Mouse (Mus musculus): Measurements from ENCODE around the gene Acer1. TPM values are rescaled to one million over a fixed set of nuclear protein-coding genes. Genes with fewer than 3 reads are reported as not detected.

Acer1 gene
- total RNA-seq (2021) = 0.38 and 0.70 TPM in 2 replicates
- long read RNA-seq = 0 reads

DNA sequence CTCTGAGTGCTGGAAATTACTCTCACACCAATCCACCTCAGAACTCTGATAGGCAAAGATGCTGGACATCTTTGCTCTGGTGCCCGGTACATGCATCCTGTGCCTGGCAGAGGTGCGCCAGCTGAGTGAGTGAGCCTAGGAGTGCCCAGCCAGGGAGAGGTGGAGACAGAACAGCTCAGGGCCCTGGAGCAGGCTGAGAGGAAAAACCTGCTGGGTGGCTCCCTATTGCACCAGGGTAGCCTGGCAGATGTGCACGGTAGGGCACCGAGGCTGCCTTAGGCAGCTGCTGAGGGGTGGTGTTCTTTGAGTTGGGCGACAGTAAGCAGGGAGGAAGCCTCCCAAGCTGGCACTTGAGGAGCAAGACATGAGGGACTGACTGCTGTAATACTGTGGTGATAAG lies at the start of gene Acer1:
Gene Acer1, minus strand, starts transcription at position 114 of the 400 bp plus-strand sequence.
- DNase-seq = no peak

DNA sequence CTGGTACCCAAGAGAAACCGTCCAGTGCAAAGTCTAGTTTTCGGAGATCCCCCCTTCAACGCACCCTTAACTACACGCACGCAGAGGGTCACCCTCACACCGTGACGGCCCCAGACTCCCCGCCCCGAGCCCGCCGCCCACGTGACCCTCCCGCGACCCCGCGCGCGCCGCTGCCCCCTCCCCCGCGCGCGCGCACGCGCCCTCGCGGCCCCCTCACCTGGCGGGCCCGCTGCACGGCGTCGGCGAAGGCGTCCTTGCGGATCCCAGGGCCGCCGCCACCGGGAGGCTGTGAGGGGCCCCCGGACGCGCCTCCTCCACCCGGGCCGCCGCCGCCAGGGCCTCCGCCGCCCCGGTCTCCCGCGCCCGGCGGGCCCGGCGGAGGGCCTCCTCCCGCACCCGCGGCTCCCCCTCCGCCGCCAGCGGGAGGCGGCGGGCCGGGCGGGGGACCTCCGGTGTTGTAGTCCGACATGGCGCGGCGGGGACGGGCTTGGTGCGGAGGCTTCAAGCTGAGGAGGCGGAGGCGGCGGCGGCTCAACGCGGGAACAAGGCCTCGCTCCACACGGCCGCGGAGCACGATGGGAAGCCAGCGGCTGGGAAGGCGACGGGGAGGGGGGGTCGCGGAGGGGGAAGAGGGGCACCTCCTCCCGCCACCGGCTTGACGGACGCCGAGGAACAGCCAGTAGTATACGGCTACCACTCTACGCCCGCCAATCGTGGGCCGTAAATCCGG lies 49.2 kb upstream of the Acer1 start, which contains the start of gene Khsrp:
Gene Khsrp, minus strand, starts transcription at position 592 of the 730 bp plus-strand sequence.
- peak; percentile 46 for DNase-seq

DNA sequence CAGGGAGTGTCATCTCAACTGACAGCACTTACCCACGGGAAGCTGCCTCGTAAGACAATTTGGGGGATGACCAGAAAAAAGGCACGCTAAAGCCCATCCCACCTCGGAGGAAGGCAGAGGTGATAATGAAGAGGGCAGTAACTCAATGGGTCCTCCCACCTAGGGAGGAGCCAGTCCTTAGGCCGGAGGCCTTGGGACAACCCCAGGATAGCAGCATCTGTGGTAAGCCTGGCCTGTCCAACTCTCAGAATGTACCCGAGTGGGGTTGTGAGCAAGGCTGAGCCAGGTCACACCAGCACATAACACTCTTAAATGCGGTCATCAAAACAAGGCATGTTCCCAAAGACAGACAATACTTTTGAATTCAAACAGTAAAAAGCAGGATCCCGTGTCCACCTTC lies 47.8 kb upstream of the Acer1 start:
- no peak for DNase-seq

DNA sequence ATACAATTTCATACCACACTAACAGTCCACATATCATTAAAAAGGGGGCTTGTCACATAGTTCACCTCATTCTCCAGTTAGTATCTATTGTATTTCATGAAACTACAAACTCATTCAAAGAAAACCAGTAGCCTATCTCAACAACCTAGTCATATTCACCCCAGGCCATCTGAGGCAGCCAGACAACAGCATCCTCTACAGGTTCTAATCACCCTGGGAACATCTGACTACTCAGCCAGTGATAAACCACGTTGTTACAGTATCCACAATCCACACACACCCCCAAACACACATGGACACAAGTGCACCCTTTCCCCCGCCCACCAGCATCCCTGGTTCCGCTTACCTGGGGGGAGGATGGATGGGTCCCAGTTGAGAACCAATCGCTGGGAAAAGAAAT lies 45.5 kb upstream of the Acer1 start:
- no peak for DNase-seq

DNA sequence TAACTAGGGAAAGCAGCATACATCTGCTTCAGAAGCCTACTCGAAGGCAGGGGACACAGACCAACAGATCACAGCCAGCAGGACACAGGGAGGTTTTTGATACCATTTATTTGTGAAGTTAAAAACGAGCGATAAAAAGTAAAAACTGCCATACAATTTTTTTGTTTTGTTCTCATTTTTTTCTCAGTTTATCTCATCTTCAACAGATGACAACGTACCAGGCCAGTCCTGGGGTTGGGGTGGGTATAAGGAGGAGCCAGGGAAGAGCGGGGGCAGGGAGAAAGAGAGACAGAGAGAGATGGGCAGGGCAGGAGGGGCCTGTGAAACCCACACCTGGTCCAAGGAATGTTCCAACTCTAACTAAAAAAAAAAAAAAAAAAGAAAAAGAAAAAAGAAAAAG lies 39.0 kb upstream of the Acer1 start:
- DNase-seq = no peak

DNA sequence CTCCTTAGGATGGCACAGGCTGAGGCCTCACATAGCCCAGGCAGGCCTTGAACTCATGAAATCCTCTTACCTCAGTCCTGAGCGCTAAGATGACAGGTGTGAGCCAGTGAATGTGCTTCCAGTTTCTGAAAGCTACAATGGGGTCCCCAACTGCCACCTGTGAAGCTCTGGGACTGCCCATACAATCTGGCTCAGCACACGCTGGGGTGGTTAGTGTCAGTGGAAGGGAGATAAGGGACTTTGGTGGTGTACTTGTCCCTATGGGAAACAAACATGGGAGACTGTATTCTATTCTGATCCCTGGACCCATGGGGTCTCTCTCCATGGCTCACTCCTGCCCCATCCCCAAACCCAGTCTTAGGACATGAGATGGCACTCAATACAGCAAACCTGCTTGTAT lies 37.8 kb upstream of the Acer1 start:
- DNase-seq = no peak

DNA sequence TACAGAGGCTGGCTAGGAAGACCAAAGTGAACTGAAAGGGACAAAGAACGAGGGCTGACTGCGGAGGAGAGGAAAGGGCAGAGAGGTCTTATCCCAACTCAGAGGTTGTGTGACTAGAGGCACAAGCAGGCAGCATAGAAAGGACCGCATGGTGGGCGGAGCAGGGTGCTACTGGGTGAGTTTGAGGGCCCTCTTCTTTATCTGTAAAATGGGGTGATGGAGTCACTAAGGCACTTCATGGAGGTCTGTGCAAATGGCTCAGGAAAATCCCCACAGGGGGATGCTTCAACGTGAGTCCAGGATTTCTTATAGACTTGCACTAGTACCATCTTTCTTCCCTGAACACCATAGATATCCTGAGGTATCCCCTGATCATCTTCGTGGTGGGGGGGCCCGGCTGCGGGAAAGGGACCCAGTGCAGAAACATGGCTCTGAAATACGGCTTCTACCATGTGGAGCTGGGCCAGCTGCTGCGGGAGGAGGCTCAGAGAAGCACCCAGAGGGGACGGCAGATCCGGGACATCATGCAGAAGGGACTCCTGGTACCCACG lies 30.4 kb upstream of the Acer1 start:
- no peak for DNase-seq

DNA sequence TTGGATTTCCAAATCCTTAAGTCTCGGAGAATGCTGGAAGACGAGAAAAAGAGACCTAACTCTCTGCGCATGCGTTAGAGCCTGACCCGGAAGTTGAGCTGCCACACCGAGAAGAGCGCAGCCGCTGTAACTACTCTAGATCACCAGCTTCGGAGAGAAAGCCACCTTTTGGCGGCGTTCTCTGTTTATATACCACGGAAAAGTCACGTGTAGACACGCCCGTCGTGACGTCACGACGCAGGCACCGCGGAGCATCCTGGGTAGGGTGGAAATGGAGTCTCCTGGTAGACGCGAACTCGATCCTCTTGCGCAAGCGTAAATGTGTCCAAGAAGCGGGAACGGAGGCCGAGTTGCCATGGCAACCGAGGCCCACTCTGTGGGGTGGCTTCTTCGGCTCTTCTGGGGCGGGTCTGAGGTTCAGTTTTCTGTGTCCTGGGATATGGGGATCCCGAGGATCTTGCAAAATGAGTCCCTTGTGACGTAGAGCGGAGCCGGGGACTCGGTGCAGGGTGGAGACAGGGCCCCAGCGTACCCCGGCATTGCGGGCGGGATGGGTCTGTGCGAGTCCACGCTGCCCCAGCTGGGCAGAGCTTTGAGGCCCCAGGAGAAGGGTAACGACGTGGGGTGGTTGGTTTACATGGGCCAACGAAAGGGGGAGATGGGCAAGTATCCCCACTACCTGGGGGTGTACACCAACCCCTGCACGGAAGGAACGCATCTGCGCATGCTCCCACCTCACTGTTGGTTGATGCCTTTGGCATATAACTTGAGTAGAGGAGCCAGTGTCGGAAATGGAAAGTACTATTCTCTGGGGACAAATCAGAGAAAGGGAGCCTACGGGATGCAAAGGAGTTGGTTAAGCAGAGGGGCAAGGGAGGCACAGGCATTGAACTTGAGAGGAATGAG lies 29.6 kb upstream of the Acer1 start, which contains the start of the genes Gtf2f1 and Gm17949:
Gene Gtf2f1, minus strand, starts transcription at position 53 of the 906 bp plus-strand sequence.
Gene Gm17949, plus strand, starts transcription at position 234 of the 906 bp plus-strand sequence.
- DNase-seq = peak; percentile 89

DNA sequence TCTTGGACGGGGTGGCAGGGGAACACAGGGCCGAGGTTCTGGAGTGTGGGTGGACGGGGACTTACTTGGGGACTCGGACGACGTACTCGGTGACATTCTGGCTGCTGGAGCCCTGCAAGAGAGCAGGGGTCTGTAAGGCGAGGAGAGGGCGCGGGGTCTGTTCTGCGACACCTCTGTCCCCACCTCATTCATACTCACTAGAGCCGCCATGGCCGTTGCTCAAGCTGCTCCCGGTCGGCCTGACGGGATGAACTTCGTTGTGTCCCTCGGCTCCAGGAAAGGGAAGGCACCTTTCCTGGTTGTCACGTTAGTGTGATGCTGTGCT lies 28.9 kb upstream of the Acer1 start:
- no peak for DNase-seq

DNA sequence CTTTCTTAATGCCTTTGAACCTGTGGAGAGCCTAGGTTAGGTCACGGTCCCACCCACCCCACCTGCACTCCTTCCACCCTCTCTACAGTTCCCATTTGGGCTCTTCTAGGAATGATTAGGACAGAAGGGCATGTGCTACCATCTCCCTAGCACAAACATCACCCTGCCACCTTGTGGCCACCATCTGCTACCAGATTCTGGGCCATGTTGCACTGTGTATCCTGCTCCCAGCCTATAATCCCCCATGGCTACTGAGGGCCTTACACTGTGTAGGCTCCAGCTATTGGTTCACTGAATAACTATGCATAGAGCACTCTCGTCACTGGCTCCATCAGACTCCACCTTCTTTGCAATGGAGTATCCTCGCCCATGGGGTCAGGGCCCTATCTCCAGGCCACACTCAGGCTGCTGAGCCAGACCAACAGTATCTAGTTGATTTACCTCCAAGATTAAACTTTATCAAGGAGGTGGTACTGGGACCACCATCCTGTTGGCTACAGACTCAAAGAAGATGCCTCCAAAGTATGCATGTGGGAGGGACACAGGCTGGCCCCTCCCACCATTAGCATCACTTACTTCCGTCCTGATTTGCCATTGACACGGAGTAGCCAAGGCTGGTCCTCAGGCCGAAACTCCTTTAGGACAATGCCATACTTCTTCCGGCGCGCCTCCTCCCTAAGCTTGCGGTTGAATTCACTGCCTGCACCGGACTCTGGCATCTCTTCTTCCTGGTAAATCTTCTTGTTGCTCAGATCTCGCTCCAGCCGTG lies 25.4 kb upstream of the Acer1 start:
- DNase-seq = no peak

DNA sequence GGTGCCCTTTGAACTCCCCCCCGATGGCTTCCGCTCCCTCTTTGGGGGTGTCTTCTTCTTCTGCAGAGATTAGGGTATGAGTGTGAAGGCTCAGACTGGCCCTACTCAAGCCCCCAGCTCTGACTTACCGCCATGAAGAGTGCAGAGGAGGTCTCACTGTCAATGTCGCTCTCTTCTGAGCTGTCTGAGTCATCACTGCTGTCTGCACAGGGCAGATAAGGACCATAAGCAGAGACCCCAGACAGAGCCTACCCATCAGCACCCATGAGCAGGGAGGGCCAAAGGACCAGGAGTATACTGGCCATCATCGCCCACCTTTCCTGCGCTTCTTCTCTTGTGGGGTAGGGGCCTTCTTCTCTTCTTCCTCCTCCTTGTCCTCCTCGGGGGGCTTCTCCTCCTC lies 22.1 kb upstream of the Acer1 start:
- no peak for DNase-seq

DNA sequence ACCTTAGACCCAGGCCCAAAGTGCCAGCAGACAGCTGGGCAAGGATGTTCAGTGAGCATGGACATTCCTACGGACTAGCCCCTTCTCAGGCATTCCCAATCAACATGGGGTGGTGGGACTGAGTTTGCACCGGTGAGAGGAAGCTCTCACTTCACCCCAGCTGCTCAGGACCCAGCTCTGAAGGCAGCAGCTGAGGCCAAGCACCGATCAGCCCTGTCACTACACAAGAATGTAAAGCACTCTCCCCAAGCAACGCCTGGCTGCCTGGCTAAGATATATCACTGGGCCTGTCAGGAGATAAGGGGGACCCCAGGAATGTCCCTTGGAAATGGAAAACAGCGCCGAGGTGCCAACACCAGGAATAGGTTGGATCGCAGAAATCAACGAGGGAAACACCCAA lies 19.3 kb upstream of the Acer1 start:
- no peak for DNase-seq

DNA sequence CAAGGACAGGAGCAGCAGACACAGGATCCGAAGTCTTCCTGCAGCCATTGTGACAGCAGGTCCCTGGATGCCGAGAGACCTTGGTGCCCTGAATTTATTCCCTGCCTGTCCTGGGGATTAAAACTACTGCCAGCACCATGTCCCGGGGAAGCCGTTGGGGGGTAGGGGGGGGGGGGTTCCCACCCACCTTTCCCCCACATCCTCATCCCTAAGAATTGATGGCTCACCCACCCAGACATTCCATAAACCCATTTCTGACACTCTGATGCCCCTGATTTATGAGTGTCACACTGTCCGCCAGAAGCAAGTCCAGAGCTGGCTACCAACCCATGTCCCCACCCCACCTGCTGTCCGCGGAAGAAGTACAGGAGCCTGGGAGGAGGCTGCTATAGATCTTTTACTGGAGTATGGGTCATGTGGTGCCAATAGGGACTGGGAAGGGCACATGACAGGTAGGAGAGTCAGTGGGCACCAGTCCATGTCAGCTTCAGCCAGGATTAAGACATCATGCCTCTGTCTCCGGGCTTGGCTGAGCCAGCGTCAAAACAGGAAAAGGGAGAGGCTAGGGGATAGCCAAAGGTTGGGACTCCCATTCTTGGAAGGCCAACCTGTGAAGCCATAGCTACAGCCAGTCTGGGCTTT lies 18.2 kb upstream of the Acer1 start, which contains the start of gene Pspn:
Gene Pspn, minus strand, starts transcription at position 51 of the 642 bp plus-strand sequence.
- DNase-seq = no peak

DNA sequence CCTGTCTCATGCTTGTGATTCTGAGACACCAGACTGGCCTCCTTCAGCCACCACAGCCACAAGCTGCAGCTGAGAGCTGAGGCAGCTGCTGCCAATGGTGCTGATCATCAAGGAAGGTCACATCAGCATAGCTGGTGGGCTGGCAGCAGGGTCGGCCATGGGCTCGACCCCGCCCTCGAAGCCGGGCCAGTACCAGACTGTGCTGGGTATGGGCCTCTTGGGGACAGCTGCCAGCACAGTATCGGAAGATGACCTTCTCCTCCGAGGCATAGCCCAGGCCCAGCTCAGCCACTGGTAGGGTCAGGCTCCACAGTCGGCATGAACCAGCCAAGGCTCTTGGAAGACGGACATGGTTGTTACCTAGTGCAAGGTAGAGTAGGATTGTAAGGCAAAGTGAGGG lies 17.5 kb upstream of the Acer1 start:
- DNase-seq = peak; percentile 42

DNA sequence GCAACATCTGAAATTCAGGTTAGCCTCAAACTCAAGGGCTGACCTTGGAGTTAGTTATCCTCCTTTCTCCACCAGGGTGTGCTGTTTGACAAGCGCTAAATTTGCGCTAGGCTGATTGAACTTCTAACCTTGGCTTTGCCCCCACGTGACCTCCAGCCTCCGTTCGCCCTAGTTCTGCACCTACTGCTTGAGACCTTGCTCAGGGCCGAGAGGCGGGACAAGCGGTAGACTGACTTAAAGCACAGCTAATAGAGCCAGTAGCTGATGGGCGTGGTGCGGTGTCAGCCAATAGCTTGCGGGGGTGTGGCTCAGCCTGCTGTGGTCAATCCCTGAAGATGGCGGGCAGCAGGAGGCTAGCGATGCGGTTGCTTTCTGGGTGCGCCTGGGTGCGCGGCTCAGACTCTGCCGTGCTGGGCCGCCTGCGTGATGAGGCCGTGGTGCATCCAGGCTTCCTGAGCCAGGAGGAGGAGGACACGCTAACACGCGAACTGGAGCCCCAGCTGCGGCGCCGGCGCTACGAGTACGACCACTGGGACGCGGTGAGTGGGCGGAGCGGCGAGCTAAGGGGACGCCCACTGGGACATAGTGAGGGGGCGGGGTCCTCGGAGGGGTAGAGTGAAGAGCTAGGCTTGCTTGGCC lies 15.2 kb upstream of the Acer1 start, which contains the start of gene Alkbh7:
Gene Alkbh7, plus strand, starts transcription at position 311 of the 639 bp plus-strand sequence.
- peak; percentile 93 for DNase-seq

DNA sequence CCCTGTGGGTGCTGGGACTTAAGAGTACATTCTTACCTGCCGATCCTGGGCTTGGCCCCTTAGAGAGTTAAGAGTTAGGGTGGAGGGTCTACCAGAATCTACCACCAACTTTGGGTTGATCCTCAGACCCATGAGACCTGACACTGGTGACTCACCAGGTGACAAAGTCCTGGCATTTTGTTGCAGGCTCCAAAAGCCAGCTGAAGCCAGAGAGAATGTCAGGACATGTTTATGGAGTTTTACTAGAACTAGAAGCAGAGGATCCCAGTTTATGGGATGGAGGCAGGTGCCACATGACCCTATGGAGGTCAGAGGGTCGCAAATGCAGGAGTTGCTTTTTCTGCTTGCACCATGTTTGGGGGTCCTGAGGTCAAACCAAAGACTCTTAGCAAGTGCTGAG lies 14.6 kb upstream of the Acer1 start:
- DNase-seq = no peak

DNA sequence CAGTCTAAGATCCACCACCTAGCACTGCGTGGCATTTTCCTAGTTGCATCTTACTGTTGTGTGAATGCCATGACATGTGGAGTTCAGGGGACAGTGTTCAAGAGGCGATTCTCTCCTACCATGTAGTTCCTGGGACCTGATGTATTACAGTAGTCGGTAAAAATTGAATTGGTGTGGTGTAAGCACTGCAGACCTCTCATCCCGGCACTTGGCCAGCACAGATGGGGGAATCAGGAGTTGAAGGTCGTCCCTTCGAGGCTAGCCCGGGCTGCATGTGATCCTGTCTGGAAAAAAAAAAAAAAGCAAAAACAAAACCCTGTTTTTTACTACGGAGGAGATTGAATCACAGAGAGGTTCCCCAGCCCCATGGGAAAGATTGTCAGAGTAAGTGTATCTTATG lies 13.1 kb upstream of the Acer1 start:
- peak; percentile 53 for DNase-seq

DNA sequence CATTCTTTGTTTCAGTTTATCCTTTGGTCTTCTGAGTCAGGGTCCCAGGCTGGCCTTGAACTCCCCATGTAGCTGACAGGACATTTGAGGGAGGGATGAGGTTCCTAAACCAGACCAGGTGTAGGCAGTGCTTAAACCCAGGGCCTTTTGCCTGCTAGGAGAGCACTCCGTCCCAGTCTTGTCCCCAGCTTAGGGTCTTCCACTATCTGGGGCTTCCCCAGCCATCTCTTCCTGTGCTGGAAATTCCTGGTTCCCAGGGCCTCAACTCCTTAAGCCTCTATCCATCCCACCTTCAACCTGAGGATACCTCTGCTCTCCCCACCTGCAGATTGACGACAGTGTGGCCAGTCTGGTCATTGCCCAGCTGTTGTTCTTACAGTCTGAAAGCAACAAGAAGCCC lies 9.0 kb upstream of the Acer1 start:
- DNase-seq = no peak

DNA sequence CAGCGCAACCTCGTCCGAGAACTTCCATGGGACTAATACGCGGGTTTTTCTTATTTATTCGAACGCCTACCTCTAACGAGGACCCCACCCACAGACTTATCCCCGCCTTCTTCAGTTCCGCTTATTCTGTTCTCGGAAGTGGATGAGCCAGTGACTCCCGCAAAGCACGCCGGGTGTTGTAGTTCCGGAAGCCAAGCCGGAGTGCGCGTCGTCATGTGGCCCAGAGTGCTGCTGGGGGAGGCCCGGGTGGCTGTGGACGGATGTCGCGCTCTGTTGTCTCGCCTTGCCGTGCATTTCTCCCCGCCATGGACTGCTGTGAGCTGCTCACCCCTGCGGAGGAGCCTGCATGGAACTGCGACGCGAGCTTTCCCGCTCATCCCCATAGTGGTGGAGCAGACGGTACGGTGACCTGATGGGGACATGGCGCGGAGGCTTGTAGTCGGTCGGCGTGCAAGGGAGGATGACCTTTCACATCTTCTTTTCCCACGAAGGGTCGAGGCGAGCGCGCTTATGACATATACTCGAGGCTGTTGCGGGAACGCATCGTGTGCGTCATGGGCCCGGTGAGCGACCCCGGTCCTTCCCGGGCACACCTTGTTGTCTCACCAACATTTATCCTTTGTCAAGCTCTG lies 8.3 kb upstream of the Acer1 start, which contains the start of gene Clpp:
Gene Clpp, plus strand, starts transcription at position 191 of the 632 bp plus-strand sequence.
- peak; percentile 91 for DNase-seq

DNA sequence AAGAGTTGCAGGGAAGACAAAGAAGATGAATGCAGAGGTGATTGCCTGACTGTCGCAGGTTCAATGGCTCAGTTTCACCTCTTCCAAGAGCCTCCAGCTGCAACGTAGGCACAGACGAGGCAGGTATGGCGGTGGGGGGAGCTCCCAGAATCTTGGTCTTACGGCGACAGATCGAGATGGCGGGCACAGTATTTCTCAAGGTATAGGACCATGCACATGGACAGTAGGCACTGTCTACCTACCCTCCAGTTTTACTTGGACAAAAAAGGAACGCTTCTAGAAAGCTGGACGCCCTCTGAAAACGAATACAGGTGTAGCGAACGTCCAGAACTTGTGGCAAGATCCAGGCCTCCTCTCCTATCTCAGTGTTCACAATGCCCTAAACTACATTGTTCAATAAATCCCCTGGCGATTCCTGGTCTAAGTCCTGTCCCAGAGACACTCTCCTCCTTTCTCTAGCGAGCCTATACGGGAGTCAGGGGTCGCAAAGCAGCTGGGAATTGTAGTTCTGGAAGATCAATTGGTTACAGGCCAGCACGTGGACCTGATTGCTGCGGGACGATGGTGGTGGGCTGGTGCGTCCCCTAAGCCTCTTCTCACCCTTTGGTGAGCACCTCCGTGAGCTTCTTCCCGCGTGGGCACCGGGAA lies 7.7 kb upstream of the Acer1 start:
- DNase-seq = peak; percentile 56

Data from adrenal gland, postnatal 25 days (tissue).